Mouse (Mus musculus): Measurements from ENCODE around the gene Anks1b.
"Not testable (repeated sequence)": the region's sequence is repeated elsewhere in the genome, so short reads cannot be mapped to it uniquely, and the experiment has no call there.

Anks1b gene

DNA sequence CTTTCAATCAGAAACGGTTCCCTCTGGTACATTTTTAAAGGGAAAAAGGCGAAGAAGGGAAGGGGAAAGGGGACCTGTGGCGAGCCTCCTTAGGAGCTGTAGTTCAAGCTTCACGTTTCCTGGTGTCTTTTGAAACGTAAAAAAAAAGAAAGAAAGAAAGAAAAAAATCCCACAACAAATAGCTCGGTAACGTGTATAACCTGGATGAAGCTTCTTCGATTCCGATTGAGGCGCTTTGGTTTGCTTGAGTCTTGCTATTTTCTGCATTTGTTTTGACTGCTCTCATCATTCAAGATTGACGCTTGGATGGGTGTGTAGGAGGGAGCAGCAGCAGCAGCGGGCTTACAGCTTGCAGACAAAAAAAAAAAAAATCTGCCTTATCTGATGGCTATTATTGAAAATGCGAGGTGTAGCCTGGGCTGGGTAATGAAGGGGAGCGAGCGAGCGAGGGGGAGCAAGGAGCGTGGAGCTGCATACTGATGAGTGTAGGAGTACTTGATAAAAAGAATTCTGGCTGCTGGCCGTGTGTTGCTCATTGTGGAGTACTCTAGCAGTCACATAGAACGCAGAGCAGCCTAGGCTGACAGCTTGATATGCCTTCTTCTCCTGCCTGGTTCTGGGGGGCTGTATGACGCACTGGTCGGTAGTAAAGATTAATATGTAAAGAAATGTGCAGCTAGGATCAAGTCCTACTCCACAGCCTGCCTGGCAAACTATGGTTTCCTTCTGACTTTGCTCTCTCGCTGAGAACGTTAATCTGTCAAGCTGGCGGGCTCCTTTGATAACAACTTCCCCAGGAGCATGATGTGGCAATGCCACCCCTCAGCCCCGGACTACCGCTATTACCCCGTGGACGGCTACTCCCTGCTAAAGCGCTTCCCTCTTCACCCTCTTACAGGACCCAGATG lies 703.1 kb downstream of the Anks1b start:
- no peak for DNase-seq (ENCODE audit: low read depth, low spot score)

DNA sequence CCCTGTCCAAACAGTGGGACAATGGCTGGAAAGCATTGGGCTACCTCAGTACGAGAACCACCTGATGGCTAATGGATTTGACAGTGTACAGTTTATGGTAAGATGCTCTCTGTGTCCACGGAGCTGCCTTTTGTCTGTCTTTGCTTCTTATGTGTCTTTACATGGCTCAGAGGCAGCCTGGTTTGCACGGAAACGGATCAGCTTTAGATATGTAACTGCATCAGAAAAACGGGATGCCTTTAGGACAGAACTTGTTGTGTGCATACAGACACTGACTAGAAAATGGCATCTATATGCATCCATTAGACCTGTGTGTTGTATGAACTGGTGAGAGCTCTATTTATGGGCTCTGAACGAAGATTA lies 703.8 kb downstream of the Anks1b start:
- no peak for DNase-seq (ENCODE audit: low read depth, low spot score)

DNA sequence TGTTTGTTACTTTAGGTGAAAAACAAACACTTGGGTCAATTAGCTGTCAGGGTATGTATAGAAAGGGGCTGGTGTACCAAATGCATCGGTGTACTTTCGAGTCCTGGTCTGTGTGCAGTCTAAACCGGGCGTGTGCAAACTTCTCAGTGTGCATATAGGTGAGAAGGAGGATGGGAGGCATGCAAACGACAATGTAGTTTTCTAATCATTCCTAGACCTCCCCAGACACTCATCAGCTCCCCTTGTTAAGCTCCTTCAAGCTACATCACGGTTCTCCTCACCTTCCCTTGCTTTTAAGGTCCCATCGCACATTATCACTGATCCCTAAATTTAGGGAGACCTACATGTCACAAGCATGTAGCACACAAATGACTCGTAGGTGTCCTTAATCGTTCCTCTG lies 704.5 kb downstream of the Anks1b start:
- DNase-seq (ENCODE audit: low read depth, low spot score), result no peak

- no peak for DNase-seq (ENCODE audit: low read depth, low spot score)
These were observed 706.7 kb downstream of the Anks1b start for GRCm38 (mm10) chr10:90579970-90580369.

- no peak for DNase-seq (ENCODE audit: low read depth, low spot score)
These were observed 710.7 kb downstream of the Anks1b start for GRCm38 (mm10) chr10:90584052-90584451.

DNA sequence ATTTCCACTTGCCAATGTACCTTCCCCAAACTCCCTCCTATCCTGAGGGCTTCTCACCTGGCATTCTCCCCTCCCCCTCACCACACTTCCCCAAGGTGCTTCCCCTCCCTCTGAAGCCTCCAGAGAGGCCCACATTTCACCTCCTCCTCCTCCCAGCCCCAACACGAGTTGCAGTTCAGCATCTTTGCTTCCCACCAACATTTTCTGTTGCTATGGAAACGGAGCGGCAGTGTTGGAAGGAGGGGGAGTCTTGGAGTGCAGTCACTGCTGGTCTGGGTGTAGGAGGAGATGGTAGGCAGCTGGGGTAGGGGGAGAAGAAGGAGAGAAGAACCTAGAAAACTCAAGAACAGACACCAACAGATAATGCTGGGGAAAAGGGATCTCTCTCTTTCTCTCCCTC lies 722.8 kb downstream of the Anks1b start:
- DNase-seq (ENCODE audit: low read depth, low spot score), result no peak

DNA sequence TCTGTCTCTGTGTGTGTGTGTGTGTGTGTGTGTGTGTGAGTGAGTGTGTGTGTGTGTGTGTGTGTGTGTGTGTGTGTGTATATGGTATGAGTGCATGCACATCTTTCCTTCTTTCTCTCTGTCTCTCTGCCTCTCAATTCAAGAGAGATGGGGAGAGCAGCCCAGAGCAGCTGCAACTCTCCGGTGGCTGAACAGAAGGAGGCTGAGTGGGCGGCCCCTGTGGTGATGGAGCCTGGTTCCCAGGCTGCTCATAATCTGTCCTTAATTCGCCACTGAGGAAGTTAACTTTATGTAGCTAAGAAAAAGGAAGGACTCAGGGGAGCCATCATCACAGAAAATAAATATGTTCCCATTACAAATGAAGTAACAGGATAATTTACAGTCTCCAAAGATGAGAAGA lies 723.3 kb downstream of the Anks1b start:
- DNase-seq (ENCODE audit: low read depth, low spot score), result no peak

GRCm38 (mm10) chr10:90599149-90599548 lies 725.8 kb downstream of the Anks1b start:
- DNase-seq (ENCODE audit: low read depth, low spot score), result no peak

GRCm38 (mm10) chr10:90599726-90600531 lies 726.6 kb downstream of the Anks1b start:
- DNase-seq (ENCODE audit: low read depth, low spot score), result no peak

GRCm38 (mm10) chr10:90607586-90607985 lies 734.3 kb downstream of the Anks1b start:
- DNase-seq (ENCODE audit: low read depth, low spot score), result no peak

DNA sequence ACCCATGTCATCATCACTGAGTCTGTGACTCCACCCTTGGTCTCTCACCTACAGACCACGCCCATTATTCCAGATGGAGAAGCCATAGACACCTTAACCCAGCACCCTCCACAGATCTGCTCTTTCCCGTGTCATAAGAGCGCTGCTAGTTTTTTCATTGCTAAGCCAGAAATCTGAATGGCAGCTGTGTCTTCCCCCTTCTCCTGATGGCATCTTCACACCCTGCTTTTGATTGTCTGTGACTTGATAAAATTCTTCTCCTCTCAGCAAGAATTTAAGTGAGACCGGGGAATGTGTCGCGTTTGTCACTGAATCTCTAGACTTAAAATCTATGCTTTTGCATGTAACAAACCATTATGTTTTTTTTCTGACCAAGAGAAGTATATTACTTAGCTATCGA lies 736.1 kb downstream of the Anks1b start:
- no peak for DNase-seq (ENCODE audit: low read depth, low spot score)

- DNase-seq (ENCODE audit: low read depth, low spot score), result no peak
These were observed 739.7 kb downstream of the Anks1b start for GRCm38 (mm10) chr10:90613051-90613450.

GRCm38 (mm10) chr10:90615196-90615595 lies 741.9 kb downstream of the Anks1b start:
- no peak for DNase-seq (ENCODE audit: low read depth, low spot score)

DNA sequence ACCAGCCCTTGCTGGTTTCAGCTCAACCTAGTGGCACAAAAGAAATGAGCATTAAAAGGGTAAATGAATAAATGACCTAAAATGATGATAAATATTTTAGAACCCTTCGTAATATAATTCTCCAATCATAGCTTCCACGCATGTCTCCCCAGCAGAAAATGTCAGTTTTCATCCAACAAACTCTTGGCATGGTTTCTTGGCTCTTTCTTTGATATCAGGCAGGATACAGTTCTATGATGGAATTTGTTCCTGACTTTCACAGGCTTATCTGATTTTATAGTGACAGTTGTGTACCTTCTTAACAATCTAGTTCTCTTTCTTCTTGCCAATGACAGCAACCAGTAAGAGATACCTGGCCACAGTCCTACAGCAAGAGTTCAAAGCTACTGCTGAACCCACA lies 743.3 kb downstream of the Anks1b start:
- no peak for DNase-seq (ENCODE audit: low read depth, low spot score)

DNA sequence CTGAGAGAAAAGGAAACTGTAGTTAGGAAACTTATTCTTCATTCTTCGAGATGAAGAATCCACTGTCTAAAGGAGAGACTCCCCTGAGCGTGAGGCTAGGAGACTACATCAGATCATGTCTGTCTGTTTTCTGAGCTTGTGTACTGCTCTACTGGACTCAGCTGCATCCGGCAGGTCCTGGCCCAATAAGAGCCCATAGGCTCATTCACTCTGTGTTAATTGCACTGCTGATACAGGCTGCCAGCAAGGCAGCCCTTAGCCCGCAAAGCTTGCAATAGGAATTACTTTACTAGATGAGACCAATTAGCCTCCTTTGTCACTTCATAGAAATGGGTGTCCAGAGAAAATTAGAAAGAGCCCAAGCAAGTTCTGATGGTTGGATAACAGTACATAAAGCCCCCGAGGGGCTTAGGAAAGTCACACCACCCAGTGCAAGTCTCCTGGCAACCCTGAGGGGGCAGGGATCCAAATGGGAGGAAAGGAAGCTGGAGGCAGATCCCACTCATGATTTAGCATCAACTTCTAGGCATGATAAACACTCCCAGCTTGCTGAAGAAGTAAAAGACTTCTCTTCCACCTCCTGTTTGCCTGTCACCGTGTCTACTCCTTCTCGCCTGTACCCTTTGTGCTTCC lies 744.5 kb downstream of the Anks1b start:
- no peak for DNase-seq (ENCODE audit: low read depth, low spot score)

DNA sequence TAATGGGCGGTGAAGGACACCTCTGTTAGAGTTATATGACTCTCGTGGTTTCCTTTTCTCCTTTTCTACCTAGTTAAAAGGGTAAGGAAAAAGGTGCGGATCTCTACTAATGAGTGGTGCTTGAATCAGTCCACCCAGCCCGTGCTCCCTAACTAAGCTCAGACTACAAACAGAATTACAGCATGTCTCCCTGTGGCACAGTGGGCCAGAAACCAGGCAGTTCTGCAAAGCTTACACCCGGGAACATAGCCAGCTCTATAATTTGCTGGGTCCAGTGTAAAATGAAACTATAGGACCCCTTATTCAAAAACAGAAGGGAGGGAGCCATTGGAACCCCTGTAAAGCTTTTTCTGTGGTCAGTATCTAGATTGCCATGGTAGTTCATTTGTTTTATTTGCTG lies 754.2 kb downstream of the Anks1b start:
- DNase-seq (ENCODE audit: low read depth, low spot score), result no peak

DNA sequence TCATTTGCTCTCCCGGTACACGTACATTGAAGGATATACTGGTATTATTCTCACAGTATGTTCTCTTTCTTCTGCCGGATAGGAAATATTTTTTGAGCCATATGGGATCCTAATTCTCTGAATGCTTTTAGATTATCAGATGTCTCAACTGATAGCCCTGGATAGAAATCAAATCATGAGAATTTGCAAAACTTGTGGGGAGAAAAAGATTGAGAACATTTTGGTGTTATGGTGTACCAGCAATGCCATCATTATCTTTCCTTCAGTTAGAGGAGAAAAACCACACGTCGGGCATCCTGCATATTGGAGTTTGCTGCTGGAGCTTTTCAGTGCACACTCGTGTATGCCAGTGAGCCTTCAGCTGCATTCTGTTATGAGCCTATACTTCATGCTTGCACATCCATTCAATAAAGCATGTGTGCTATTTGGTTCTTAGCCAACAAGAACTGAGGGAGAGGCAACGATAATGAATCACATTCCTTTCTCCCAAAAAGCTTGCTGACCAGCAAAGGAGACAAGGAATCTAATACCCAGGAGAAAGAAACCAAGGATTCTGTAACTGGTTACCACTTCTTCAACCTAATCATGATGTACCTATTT lies 756.9 kb downstream of the Anks1b start:
- no peak for DNase-seq (ENCODE audit: low read depth, low spot score)

DNA sequence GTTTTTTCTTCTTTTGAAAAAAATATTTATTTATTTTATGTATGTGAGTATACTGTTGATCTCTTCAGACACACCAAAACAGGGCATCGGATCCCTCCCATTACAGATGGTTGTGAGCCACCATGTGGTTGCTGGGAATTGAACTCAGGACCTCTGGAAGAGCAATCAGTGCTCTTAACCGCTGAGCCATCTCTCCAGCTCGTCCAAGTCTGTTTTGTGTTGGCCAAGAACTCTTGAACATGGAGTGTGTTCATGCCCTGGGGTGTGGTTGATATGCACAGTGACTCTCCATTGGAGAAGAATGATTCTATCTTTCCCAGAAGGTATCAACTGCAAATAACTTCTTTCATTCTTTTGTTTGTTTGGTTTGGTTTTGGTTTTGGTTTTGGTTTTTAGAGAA lies 757.5 kb downstream of the Anks1b start:
- not testable (repeated sequence) for DNase-seq (ENCODE audit: low read depth, low spot score)

DNA sequence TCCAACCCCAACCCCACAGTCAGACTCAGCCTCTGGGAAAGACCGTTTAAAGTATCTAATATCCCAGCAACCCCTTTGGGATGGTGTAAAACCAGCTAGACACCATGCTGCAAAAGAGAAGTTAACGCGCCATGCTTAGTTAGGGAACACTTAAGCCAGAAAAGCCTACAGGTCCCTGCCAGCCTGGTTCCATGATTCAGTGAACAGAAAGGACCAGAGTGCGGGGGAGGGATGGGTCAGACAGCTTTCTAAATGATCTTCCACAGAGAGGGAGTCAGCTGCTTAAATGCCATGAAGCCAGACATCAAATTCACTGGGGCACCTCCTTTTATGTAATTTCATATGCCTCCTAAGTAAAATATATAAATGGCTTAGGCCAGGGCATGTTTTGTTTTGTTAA lies 764.0 kb downstream of the Anks1b start:
- DNase-seq (ENCODE audit: low read depth, low spot score), result no peak

DNA sequence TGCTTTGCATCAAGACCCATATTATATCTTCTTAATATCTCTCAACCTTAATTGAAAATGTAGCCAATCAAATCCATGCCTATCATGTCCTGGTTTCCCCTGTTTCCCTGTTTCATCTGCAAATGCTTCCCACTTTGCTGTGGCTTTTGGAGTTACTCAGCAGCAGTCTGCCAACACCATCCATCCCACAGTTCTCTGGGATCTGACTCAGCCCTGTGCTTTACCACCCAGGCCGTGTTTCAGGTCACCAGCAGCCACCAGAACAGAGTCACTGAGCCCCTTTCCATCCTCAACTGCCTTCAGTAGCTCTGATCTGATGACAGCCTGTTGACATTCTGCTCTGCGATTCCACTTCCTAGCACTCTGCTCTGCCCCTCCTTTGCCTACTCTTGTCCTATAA lies 776.4 kb downstream of the Anks1b start:
- DNase-seq (ENCODE audit: low read depth, low spot score), result no peak

- no peak for DNase-seq (ENCODE audit: low read depth, low spot score)
These were observed 784.3 kb downstream of the Anks1b start for GRCm38 (mm10) chr10:90657416-90658120.
